Mouse (Mus musculus) olfactory bulb, adult 2 months (tissue): Measurements from ENCODE around the gene Rnasel. TPM values are rescaled to one million over a fixed set of nuclear protein-coding genes. Genes with fewer than 3 reads are reported as not detected.

Experiments
- H3K27ac ChIP-seq: fragments of 200-500 bp; 2 replicates; pipeline ENCODE4 v1.5.1; 2012; ENCODE audit warnings: low read depth, low read length; ENCODE audit not compliant: insufficient read depth
- H3K4me1 ChIP-seq: fragments of 200-500 bp; 2 replicates; pipeline ENCODE4 v1.6.1; 2012; ENCODE audit warnings: low read length; ENCODE audit not compliant: control insufficient read depth, insufficient read depth
- H3K4me3 ChIP-seq: fragments of 200-500 bp; 2 replicates; pipeline ENCODE4 v1.5.1; 2012; ENCODE audit warnings: mild to moderate bottlenecking, low read depth, low read length, moderate library complexity; ENCODE audit not compliant: insufficient read depth
- CTCF ChIP-seq: fragments of 200-500 bp; IDR thresholded peaks from 2 replicates; pipeline ENCODE4 v1.5.1; 2012; ENCODE audit warnings: low read depth, mild to moderate bottlenecking, low read length, moderate library complexity; ENCODE audit not compliant: insufficient read depth
- POLR2A ChIP-seq: fragments of 200-500 bp; IDR thresholded peaks from 2 replicates; pipeline ENCODE4 v1.6.1; 2012; ENCODE audit warnings: mild to moderate bottlenecking, low read depth, low read length, moderate library complexity; ENCODE audit not compliant: insufficient read depth
- WGBS: fragments of 180-500 bp; shearing (Covaris S2); methylation state at CpG from one replicate; pipeline ENCODE4 v1.1.7; 2018; 5-methylcytosine and 5-hydroxymethylcytosine counted together
- polyA plus RNA-seq: library from polyadenylated mRNA; stranded (reverse); fragments of >200 nt; gene quantifications from 2 replicates; pipeline ENCODE4 v1.2.4, GENCODE M21; 2012; ENCODE audit warnings: low replicate concordance; ENCODE audit not compliant: missing spikeins, insufficient read depth, insufficient read length

Gene Rnasel
- polyA plus RNA-seq, 1 experiment: not detected

DNA sequence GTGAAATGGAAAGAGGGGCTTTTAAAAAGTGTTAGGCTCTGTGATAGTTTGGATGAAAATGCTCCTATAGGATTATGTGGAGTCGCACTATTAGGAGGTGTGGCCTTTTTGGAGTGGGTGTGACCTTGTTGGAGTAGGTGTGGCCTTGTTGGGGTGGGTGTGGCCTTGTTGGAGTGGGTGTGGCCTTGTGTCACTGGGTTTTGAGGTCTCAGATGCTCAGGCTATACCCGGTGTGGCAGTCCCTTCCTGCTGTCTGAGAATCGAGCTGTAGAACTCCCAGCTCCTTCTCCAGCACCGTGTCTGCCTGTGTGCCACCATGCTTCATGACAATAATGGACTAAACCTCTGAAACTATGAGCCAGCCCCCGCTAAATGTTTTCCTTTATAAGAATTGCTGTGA, 40.6 kb upstream of the Rnasel start:
- no peak for TF ChIP-seq CTCF
- TF ChIP-seq POLR2A: no peak
- Histone ChIP-seq H3K4me1 (peaks cover 2% of the 10 kb centered on the region; the same call in 1 of the 2 replicates), H3K27ac (no peak overlapping the region), H3K4me3 (no peak overlapping the region)
- WGBS: 90% methylated on average over 5 of the region's 5 CpGs

- no peaks in the 10 kb centered on the region for H3K4me1 ChIP-seq
- 94% methylated on average over 5 of the region's 5 CpGs for WGBS
- no peak for TF ChIP-seq CTCF
- no peak for TF ChIP-seq POLR2A
- no peak overlapping the region for H3K4me3 ChIP-seq
- no peak overlapping the region for H3K27ac ChIP-seq
Observed at GRCm38 (mm10) chr1:153709451-153709850, 39.8 kb upstream of the Rnasel start.

DNA sequence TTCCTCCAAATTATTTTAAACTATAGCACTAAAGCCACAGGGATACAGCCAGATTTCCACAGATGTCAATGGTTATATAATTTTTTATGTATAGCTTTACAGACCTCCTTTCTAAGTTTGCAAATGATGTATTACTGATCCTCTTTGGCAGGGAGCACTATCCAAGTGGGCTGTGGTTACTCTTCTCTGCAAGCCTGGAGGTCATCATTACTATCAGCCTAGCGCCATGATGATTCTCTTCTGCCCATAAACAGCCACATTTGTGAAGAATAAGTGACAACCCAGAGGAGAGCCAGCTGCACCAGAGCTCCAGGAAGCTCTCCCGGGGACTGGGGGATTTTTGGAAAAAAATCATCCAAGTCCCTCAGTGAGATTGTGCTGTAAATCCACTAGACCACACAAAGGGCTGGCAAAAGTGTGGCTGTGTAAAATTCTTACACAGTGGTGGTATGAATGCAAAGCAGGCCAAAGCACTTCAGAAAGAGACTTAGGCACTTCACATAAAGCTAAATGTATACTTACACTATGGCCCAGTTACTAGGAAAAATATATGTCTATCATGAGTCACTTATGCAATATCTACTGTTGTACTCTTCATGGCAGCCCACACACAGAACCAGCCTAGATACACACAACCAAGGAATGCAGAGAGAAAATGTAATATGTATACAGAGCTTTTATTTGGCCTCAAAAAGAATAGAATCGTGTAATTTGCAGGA, 37.5 kb upstream of the Rnasel start:
- no peak overlapping the region for H3K4me3 ChIP-seq
- whole genome bisulfite sequencing: 80% methylated on average over 3 of the region's 3 CpGs
- no peaks in the 10 kb centered on the region for H3K4me1 ChIP-seq
- TF ChIP-seq POLR2A (no peak), CTCF (no peak)
- no peak overlapping the region for H3K27ac ChIP-seq

DNA sequence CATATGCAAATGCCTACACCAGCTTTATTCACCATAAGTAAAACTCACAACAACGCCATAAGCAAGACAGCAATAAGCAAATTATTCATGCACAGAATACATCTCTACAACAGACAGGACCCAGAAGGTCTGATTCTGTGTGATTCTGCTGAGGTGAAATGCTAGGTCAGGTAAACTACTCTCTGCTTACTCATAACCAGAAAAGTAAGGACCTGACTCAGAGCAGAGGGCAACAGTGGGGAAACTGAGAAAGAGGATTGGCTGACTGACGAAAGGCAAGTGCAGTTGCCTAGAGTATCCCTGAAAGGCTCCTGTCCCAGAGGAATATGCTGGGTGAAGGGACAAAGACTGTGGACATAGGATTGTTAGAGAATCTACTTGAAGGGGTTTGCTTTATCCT, 36.6 kb upstream of the Rnasel start:
- H3K4me1 ChIP-seq: no peaks in the 10 kb centered on the region
- H3K4me3 ChIP-seq: no peak overlapping the region
- TF ChIP-seq CTCF (no peak), POLR2A (no peak)
- no peak overlapping the region for H3K27ac ChIP-seq
- 96% methylated on average over 2 of the region's 2 CpGs for WGBS

GRCm38 (mm10) chr1:153717990-153718389, 31.2 kb upstream of the Rnasel start:
- H3K4me3 ChIP-seq: no peak overlapping the region

DNA sequence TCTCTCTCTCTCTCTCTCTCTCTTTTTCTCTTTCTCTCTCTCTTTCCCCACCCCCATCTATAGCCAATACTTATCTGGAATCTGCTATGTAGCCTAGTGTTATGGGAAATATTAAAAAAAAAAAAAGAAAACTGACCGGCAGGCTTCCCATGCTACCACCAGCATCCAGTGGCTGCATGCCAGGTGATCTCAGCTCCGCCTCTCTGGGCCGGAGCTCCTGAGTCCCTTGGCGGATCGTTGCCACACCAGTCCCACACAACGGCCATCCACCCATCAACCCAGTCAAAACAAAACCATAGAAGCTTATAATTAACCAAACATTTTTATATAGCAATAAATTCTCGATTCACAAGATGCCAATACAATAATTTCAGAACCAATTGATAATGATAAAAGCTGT, 28.3 kb upstream of the Rnasel start:
- TF ChIP-seq POLR2A: no peak
- TF ChIP-seq CTCF: no peak
- 51% methylated on average over 7 of the region's 7 CpGs for whole genome bisulfite sequencing

More at GRCm38 (mm10) chr1:153717990-153718389, 31.2 kb upstream of the Rnasel start:
- TF ChIP-seq POLR2A (no peak), CTCF (no peak)
- Histone ChIP-seq H3K4me1 (no peaks in the 10 kb centered on the region), H3K27ac (no peak overlapping the region)
- WGBS: 82% methylated on average over 1 of the region's 1 CpGs

GRCm38 (mm10) chr1:153721565-153722310, 27.5 kb upstream of the Rnasel start:
- WGBS: 75% methylated on average over 9 of the region's 9 CpGs
- TF ChIP-seq CTCF (no peak), POLR2A (no peak)
- Histone ChIP-seq H3K4me1 (no peaks in the 10 kb centered on the region), H3K4me3 (no peak overlapping the region), H3K27ac (no peak overlapping the region)

More for the DNA sequence above, 28.3 kb upstream of the Rnasel start:
- no peak overlapping the region for H3K4me3 ChIP-seq
- H3K27ac ChIP-seq: no peak overlapping the region
- H3K4me1 ChIP-seq: no peaks in the 10 kb centered on the region

DNA sequence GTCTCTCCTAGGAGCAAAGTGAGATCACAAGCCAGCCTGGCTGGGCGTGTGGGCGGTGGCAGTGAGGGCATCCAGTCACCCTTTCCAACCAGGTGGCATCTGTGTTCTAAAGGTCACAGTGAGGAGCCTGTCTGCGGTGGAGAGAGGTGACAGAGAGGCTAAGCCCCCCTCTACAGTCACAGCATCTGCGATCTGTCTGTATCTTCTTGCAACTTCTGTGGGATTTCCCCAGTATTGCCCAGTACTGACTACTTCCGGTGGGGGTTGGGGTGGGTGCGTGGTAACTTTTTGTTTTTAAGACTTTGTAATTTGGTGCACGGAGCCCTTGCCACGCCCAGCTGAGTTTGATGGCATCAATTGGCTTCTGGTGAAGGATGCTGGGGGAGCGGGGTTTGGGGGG, 25.8 kb upstream of the Rnasel start:
- WGBS: 85% methylated on average over 9 of the region's 9 CpGs
- Histone ChIP-seq H3K4me1 (no peaks in the 10 kb centered on the region), H3K27ac (no peak overlapping the region), H3K4me3 (no peak overlapping the region)
- TF ChIP-seq CTCF: no peak
- no peak for TF ChIP-seq POLR2A

DNA sequence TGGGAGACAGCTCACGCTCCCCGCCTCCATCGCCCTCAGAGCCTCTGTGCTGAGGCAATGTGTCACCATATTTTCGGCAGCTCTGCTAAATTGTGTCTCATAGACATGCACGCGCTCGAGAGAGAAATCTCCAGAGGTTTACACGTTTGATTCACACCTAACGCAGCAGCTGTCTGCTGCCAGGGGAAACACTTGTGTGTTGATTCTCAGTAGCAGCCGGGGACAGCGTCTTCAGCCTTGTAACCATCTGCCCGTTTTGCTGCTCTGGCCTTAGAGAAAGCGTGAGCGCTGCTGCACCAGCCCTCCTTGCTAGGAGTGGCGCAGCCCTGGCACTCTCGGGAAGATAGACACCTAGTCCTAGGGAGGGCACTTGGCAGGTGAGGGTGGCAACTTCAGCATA, 22.6 kb upstream of the Rnasel start:
- Histone ChIP-seq H3K4me3 (no peak overlapping the region), H3K27ac (no peak overlapping the region), H3K4me1 (peaks cover 4% of the 10 kb centered on the region; the same call in 1 of the 2 replicates)
- TF ChIP-seq CTCF (no peak), POLR2A (no peak)
- WGBS: 90% methylated on average over 16 of the region's 16 CpGs
